Mouse (Mus musculus) small intestine, adult 2 months (tissue): Measurements from ENCODE around the gene Irf3. TPM values are rescaled to one million over a fixed set of nuclear protein-coding genes. Genes with fewer than 3 reads are reported as not detected.

Experiments
- H3K27ac ChIP-seq: fragments of 200-500 bp; 2 replicates; pipeline ENCODE4 v1.5.1; 2012; ENCODE audit warnings: low read depth, low read length, control low read depth, inconsistent platforms; ENCODE audit not compliant: insufficient read depth
- H3K27me3 ChIP-seq: fragments of 200-500 bp; 2 replicates; pipeline ENCODE4 v1.6.1; 2012; ENCODE audit warnings: mild to moderate bottlenecking, moderate library complexity, low read length, inconsistent platforms; ENCODE audit not compliant: control insufficient read depth, insufficient read depth
- H3K36me3 ChIP-seq: fragments of 200-500 bp; 2 replicates; pipeline ENCODE4 v1.6.1; 2012; ENCODE audit warnings: mild to moderate bottlenecking, low read length, control low read depth, inconsistent platforms; ENCODE audit not compliant: control insufficient read depth, insufficient read depth
- H3K4me1 ChIP-seq: fragments of 200-500 bp; 2 replicates; pipeline ENCODE4 v1.6.1; 2012; ENCODE audit warnings: low read length, inconsistent platforms, mixed read lengths; ENCODE audit not compliant: control insufficient read depth, insufficient read depth, insufficient read length
- H3K4me3 ChIP-seq: fragments of 200-500 bp; 2 replicates; pipeline ENCODE4 v1.5.1; 2012; ENCODE audit warnings: low read depth, mild to moderate bottlenecking, control low read depth, inconsistent platforms, low read length, moderate library complexity
- CTCF ChIP-seq: fragments of 200-500 bp; IDR thresholded peaks from 2 replicates; pipeline ENCODE4 v1.5.1; 2012; ENCODE audit warnings: low read depth, mild to moderate bottlenecking, control low read depth, inconsistent platforms, low read length, moderate library complexity, mixed read lengths; ENCODE audit not compliant: insufficient replicate concordance, insufficient read length; ENCODE audit errors: extremely low read depth
- POLR2A ChIP-seq: fragments of 200-500 bp; IDR thresholded peaks from 2 replicates; pipeline ENCODE4 v1.6.1; 2012; ENCODE audit warnings: low read depth, mild to moderate bottlenecking, control low read depth, inconsistent platforms, low read length, moderate library complexity
- WGBS: fragments of 180-500 bp; shearing (Covaris S2); methylation state at CpG from one replicate; pipeline ENCODE4 v1.1.7; 2018; 5-methylcytosine and 5-hydroxymethylcytosine counted together
- polyA plus RNA-seq: library from polyadenylated mRNA; depleted of rRNA; stranded (reverse); fragments of >200 nt; gene quantifications from 2 replicates; pipeline ENCODE4 v1.2.3, GENCODE M21; 2012

Gene Irf3
- polyA plus RNA-seq, 1 experiment = 91.0 TPM

DNA sequence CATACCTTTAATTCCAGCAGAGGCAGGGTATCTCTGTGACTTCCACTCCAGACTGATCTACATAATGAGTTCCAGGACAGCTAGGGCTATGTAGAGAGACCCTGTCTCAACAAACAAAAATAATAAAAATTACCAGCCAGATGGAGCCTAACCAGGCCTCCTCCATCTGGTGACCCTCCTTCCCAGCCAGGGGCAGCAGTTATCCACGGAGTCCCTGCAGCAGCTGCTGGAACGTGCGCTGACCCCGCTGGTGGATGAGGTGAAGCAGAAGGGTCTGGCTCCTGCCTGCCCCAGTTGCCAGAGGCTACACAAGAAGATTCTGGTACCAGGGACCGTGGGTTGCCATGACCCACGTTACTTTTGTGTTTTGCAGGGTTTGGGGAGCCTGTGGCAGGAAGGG is 41.2 kb upstream of the Irf3 start:
- no peaks in the 10 kb centered on the region for H3K27me3 ChIP-seq
- H3K36me3 ChIP-seq = no peaks in the 10 kb centered on the region
- 83% methylated on average over 6 of the region's 6 CpGs for WGBS
- TF ChIP-seq POLR2A = no peak
- TF ChIP-seq CTCF = no peak
- H3K4me3 ChIP-seq = no peak overlapping the region
- H3K27ac ChIP-seq = no peak overlapping the region
- H3K4me1 ChIP-seq = no peaks in the 10 kb centered on the region

DNA sequence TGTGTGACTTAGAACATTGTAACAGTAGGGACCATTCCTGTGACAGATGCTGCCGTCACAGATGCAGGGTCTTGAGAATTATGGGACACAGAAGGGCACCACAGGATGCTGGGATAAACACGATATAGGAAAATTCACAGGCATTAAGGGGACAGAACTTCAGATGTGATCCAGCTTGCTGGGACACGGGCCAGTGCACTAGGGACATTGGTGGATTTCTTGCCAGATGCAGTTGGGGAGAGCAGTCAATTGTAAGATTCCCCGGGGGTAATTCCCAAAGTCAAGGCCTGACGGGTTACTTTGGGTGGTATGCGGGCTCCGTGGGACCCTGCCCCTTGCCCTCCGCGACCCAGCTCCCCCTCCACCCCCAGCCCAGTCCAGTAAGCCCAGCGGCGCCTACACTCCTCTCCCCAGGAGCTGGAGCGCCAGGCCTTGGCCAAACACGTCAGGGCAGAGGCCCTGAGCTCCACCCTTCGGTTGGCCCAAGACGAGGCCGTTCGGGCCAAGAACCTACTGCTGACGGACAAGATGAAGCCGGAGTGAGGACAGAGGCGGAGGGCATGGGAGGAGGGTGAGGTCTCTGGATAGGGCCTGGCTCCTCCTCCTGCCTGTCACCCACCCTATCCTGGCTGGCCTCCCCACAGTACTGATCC is 40.1 kb upstream of the Irf3 start:
- no peaks in the 10 kb centered on the region for H3K36me3 ChIP-seq
- TF ChIP-seq CTCF (no peak), POLR2A (no peak)
- H3K4me1 ChIP-seq = peaks cover 3% of the 10 kb centered on the region; the same call in 1 of the 2 replicates
- H3K27ac ChIP-seq = no peak overlapping the region
- no peak overlapping the region for H3K4me3 ChIP-seq
- no peaks in the 10 kb centered on the region for H3K27me3 ChIP-seq
- WGBS = 83% methylated on average over 20 of the region's 20 CpGs

- no peak for TF ChIP-seq POLR2A
- TF ChIP-seq CTCF = no peak
- 39% methylated on average over 7 of the region's 7 CpGs for WGBS
- Histone ChIP-seq H3K4me1 (peaks cover 8% of the 10 kb centered on the region), H3K4me3 (no peak overlapping the region), H3K27ac (no peak overlapping the region), H3K27me3 (no peaks in the 10 kb centered on the region), H3K36me3 (no peaks in the 10 kb centered on the region)
Observed at GRCm38 (mm10) chr7:44958208-44958607, 39.2 kb upstream of the Irf3 start.

GRCm38 (mm10) chr7:44959281-44959680 is 38.2 kb upstream of the Irf3 start:
- Histone ChIP-seq H3K4me1 (peaks cover 8% of the 10 kb centered on the region), H3K4me3 (no peak overlapping the region), H3K27ac (no peak overlapping the region), H3K27me3 (no peaks in the 10 kb centered on the region), H3K36me3 (no peaks in the 10 kb centered on the region)
- WGBS = 66% methylated on average over 8 of the region's 8 CpGs
- TF ChIP-seq CTCF (no peak), POLR2A (no peak)

DNA sequence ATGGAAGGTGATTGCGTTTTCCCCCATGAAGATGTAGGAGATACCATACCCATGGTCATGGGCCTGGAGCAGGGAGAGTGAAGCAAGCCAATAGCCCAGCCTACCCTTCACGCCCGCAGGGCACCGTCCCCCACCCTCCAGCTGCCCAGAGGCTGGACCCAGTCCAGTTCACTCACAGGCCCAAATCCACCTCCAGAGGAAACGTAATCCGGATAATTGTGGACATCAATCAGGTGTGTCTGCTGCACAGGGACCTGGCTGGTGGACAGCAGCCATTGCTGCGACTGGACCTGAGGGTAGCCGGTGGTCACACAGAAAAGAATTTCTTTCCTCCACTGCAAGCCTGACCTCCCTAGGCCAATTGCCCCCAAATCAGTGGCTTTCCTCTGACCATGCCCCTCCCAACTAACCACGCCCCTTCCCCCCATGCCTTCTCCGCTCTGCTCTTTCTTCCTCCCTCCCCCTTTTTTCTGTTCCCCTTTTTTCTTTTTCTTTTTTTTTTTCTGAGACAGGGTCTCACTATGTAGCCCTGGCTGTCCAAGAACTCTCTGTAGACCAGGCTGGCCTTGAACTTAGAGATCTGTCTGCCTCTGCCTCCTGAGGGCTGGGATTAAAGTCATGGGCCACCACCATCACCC is 37.5 kb upstream of the Irf3 start:
- H3K4me1 ChIP-seq = peaks cover 8% of the 10 kb centered on the region
- WGBS = 76% methylated on average over 10 of the region's 10 CpGs
- TF ChIP-seq POLR2A = no peak
- no peak for TF ChIP-seq CTCF
- no peak overlapping the region for H3K4me3 ChIP-seq
- no peaks in the 10 kb centered on the region for H3K36me3 ChIP-seq
- H3K27me3 ChIP-seq = no peaks in the 10 kb centered on the region
- no peak overlapping the region for H3K27ac ChIP-seq

GRCm38 (mm10) chr7:44960512-44960910 is 36.9 kb upstream of the Irf3 start:
- peaks cover 8% of the 10 kb centered on the region for H3K4me1 ChIP-seq
- 84% methylated on average over 13 of the region's 13 CpGs for WGBS
- no peak overlapping the region for H3K4me3 ChIP-seq
- no peaks in the 10 kb centered on the region for H3K36me3 ChIP-seq
- H3K27ac ChIP-seq = no peak overlapping the region
- H3K27me3 ChIP-seq = no peaks in the 10 kb centered on the region
- TF ChIP-seq POLR2A = no peak
- TF ChIP-seq CTCF = no peak

DNA sequence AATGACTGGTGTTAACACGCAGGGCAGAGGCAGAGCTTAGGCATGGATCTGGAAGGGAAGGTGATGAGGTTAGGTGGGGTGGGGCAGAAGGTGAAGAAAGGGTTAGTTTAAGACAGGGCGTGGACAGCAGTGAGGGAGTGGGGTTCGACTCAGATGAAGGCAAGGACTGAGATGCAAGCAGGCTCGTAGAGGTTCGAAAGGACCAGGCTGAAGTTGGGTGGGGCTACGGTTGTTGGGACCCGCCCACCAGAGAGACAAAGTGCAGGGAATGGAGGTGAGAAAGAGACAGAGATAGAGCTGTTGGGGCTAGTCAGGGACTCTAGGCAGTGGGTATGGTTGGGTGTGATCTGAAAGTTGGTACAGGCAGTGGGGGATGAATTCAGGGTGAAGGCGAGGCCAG is 35.1 kb upstream of the Irf3 start:
- H3K27me3 ChIP-seq = no peaks in the 10 kb centered on the region
- no peak overlapping the region for H3K27ac ChIP-seq
- TF ChIP-seq CTCF = no peak
- no peak for TF ChIP-seq POLR2A
- H3K4me1 ChIP-seq = peaks cover 8% of the 10 kb centered on the region
- no peak overlapping the region for H3K4me3 ChIP-seq
- 33% methylated on average over 8 of the region's 8 CpGs for WGBS
- H3K36me3 ChIP-seq = no peaks in the 10 kb centered on the region

DNA sequence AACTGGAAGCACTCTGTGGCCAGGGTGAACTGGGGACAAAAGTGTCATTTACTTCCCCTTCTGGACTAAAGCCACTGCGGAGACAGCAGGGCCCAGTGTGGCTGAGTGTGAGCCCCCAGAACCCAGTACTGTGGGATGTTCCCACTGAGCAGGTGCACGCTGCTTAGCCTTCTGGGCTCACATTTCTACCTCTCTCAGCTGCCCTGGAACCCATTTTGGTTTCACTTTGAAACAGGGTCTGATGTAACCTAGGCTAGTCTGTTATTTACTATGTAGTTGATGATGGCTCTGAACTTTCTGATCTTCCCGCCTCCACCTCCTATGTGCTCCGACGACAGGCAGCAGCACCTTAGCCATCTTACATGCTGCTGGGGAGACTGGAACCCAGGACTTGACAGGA is 34.6 kb upstream of the Irf3 start:
- Histone ChIP-seq H3K4me3 (no peak overlapping the region), H3K27me3 (no peaks in the 10 kb centered on the region), H3K36me3 (no peaks in the 10 kb centered on the region), H3K4me1 (peaks cover 8% of the 10 kb centered on the region), H3K27ac (no peak overlapping the region)
- TF ChIP-seq POLR2A (no peak), CTCF (no peak)
- 65% methylated on average over 5 of the region's 5 CpGs for WGBS
